Mouse (Mus musculus): ENCODE data around the gene Eif3g.
A peak's percentile ranks its signal among the peaks of the same experiment; 100 is the strongest.

Gene Eif3g

GRCm38 (mm10) chr9:20887704-20888385 is 10.6 kb downstream of the Eif3g start, which contains the start of gene Ppan:
Ppan (plus strand) TSS chr9:20888175.
- peak; percentile 96 for DNase-seq

- no peak for DNase-seq
Measured at GRCm38 (mm10) chr9:20887191-20887590, 11.2 kb downstream of the Eif3g start.

- DNase-seq: no peak
Measured at GRCm38 (mm10) chr9:20886563-20886962, 11.9 kb downstream of the Eif3g start.

- DNase-seq: no peak
Measured at GRCm38 (mm10) chr9:20879097-20879792, 19.2 kb downstream of the Eif3g start, which contains the start of gene Angptl6. Angptl6 (minus strand) TSS chr9:20879727.

GRCm38 (mm10) chr9:20878710-20879065 is 19.7 kb downstream of the Eif3g start:
- DNase-seq: no peak

GRCm38 (mm10) chr9:20878041-20878709 is 20.2 kb downstream of the Eif3g start:
- DNase-seq: peak; percentile 100

GRCm38 (mm10) chr9:20877118-20878040 is 21.0 kb downstream of the Eif3g start:
- no peak for DNase-seq

GRCm38 (mm10) chr9:20876318-20877117 is 21.9 kb downstream of the Eif3g start:
- no peak for DNase-seq

GRCm38 (mm10) chr9:20875021-20875790 is 23.2 kb downstream of the Eif3g start:
- DNase-seq: no peak

- no peak for DNase-seq
Measured at GRCm38 (mm10) chr9:20873521-20873920, 24.9 kb downstream of the Eif3g start.

GRCm38 (mm10) chr9:20872991-20873390 is 25.4 kb downstream of the Eif3g start:
- DNase-seq: no peak

GRCm38 (mm10) chr9:20870211-20871173 is 27.9 kb downstream of the Eif3g start:
- DNase-seq: no peak

- DNase-seq: no peak
Measured at GRCm38 (mm10) chr9:20869246-20869645, 29.2 kb downstream of the Eif3g start.

- peak; percentile 54 for DNase-seq
Measured at GRCm38 (mm10) chr9:20868448-20869001, 29.9 kb downstream of the Eif3g start, which contains the start of gene A230050P20Rik. A230050P20Rik (plus strand) TSS chr9:20868642.

GRCm38 (mm10) chr9:20866879-20867278 is 31.5 kb downstream of the Eif3g start:
- no peak for DNase-seq

GRCm38 (mm10) chr9:20862225-20862624 is 36.2 kb downstream of the Eif3g start:
- no peak for DNase-seq

GRCm38 (mm10) chr9:20861821-20862220 is 36.6 kb downstream of the Eif3g start:
- peak; percentile 29 for DNase-seq

- DNase-seq: no peak
Measured at GRCm38 (mm10) chr9:20859926-20860325, 38.5 kb downstream of the Eif3g start.

GRCm38 (mm10) chr9:20857131-20857530 is 41.3 kb downstream of the Eif3g start:
- DNase-seq: peak; percentile 48
